Mouse (Mus musculus) embryonic facial prominence, embryonic 14.5 days (tissue): ENCODE data around the gene Prlr. TPM values are rescaled to one million over a fixed set of nuclear protein-coding genes. Genes with fewer than 3 reads are reported as not detected.

Source experiments
- ATAC-seq: fragments of 200-750 bp; cut with Nextera tagmentation; 2 replicates; pipeline ENCODE4 v1.8.0; 2017; ENCODE audit warnings: low read depth, moderate number of reproducible peaks, moderate TSS enrichment
- DNase-seq: peaks from one replicate; pipeline ENCODE4 v3.0.0-alpha.2; 2015; ENCODE audit warnings: low spot score
- H3K27ac ChIP-seq: fragments of 300-500 bp; sonication (generic); replicated peaks from 2 replicates; pipeline ENCODE4 v1.5.1; 2014; ENCODE audit warnings: low read depth, mild to moderate bottlenecking, low read length, moderate library complexity
- H3K27me3 ChIP-seq: fragments of 300-500 bp; sonication (generic); replicated peaks from 2 replicates; pipeline ENCODE4 v1.6.1; 2014; ENCODE audit warnings: low read length; ENCODE audit not compliant: control insufficient read depth, insufficient read depth
- H3K36me3 ChIP-seq: fragments of 300-500 bp; sonication (generic); 2 replicates; pipeline ENCODE4 v1.6.1; 2014; ENCODE audit warnings: low read length, mixed read lengths; ENCODE audit not compliant: control insufficient read depth, insufficient read depth
- H3K4me1 ChIP-seq: fragments of 300-500 bp; sonication (generic); 2 replicates; pipeline ENCODE4 v1.6.1; 2014; ENCODE audit warnings: antibody characterized with exemption, low read length; ENCODE audit not compliant: control insufficient read depth, insufficient read depth
- H3K4me2 ChIP-seq: fragments of 300-500 bp; sonication (generic); 2 replicates; pipeline ENCODE4 v1.6.1; 2014; ENCODE audit warnings: low read depth, mild to moderate bottlenecking, low read length, moderate library complexity, mixed read lengths
- H3K4me3 ChIP-seq: fragments of 300-500 bp; sonication (generic); 2 replicates; pipeline ENCODE4 v1.5.1; 2014; ENCODE audit warnings: low read depth, mild to moderate bottlenecking, low read length
- H3K9ac ChIP-seq: fragments of 300-500 bp; sonication (generic); 2 replicates; pipeline ENCODE4 v1.6.1; 2014; ENCODE audit warnings: low read depth, mild to moderate bottlenecking, low read length, moderate library complexity, mixed read lengths
- H3K9me3 ChIP-seq: fragments of 300-500 bp; sonication (generic); 2 replicates; pipeline ENCODE4 v1.6.1; 2016; ENCODE audit warnings: low read length; ENCODE audit not compliant: control insufficient read depth
- WGBS: fragments of 180-500 bp; shearing (Covaris S2); extraction: QIAGEN DNeasy Blood & Tissue Kit; methylation state at CpG from one replicate; pipeline ENCODE4 v1.1.7; 2014; 5-methylcytosine and 5-hydroxymethylcytosine counted together
- polyA plus RNA-seq: library from polyadenylated mRNA; unstranded; fragments of >200 nt; fragmentation: Nextera tagmentation; extraction: Ambion mirVana; gene quantifications from 2 replicates; pipeline ENCODE4 v1.2.1, GENCODE M21; 2014

The Prlr gene
- polyA plus RNA-seq, 1 experiment from 2014 or later = 1.7 TPM

DNA sequence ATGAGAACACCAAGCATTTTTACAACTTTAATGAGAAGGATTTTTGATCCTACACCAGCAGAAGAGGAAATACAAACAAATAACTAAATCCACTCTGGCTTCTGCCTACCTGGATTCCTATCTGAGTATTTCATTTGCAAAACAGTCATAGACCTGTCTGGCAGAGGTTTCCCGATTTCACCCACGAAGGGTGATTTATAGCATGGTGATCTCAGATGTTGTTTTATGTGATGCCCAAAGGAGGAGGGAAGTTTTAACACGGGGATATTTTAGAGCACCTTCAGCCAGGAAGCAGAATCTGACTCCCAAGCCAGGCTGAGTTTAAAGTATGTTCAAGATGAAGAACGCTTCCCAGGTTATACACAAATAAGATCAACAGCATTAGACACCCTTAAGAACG lies 134.8 kb downstream of the Prlr start:
- 77% methylated on average over 5 of the region's 5 CpGs for WGBS
- Histone ChIP-seq H3K36me3 (no peaks in the 10 kb centered on the region), H3K4me2 (no peak overlapping the region), H3K4me1 (no peaks in the 10 kb centered on the region), H3K9ac (no peak overlapping the region), H3K27ac (no peak overlapping the region), H3K27me3 (no peaks in the 10 kb centered on the region), H3K9me3 (no peaks in the 10 kb centered on the region), H3K4me3 (no peak overlapping the region)
- ATAC-seq (no peak), DNase-seq (no peak)

DNA sequence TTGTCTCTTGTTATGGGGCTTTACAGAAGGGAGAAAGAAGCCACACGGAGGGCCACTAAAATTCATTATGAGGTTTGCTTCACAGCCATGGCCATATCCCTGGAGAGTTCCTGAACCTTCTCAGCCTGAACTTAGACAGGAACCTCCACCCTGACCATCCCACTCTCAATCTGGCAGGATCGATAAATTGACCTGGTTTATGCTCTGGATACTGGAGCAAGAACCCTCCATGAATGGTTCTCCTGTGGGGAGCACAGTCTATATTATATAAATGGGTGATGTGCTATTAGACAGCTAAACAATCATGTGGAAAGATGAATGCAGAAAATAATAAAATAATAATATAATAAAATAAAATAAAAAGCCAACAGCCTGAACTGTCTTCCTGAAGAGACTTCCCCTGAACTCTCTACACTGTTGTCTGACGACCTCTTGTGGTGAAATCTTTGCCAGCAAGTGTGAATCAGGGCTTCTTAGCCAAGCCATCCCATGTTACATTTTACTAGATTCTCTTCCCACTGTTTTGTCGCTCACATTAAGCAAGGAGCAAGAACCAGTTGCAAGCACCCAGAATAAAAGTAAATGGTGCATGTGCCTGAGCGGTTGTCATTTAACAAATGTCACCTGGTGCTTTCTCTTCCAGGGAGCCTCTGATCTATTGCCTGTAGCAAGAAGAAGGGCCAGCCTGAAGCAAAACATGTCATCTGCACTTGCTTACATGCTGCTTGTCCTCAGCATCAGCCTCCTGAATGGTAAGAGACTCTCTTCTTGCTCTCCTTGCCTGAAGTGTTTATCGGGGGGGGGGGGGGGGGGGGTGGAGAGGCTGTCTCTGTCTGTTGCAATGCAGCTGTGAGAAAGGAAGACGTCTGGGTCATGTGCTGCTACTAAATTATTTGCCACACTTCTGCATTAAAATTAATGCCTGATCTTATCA lies 136.8 kb downstream of the Prlr start:
- Histone ChIP-seq H3K27me3 (no peaks in the 10 kb centered on the region), H3K36me3 (no peaks in the 10 kb centered on the region), H3K27ac (no peak overlapping the region), H3K9ac (no peak overlapping the region), H3K4me2 (no peak overlapping the region), H3K9me3 (no peaks in the 10 kb centered on the region), H3K4me3 (no peak overlapping the region), H3K4me1 (no peaks in the 10 kb centered on the region)
- WGBS = 51% methylated on average over 6 of the region's 7 CpGs
- ATAC-seq = no peak
- peak; percentile 65 for DNase-seq

DNA sequence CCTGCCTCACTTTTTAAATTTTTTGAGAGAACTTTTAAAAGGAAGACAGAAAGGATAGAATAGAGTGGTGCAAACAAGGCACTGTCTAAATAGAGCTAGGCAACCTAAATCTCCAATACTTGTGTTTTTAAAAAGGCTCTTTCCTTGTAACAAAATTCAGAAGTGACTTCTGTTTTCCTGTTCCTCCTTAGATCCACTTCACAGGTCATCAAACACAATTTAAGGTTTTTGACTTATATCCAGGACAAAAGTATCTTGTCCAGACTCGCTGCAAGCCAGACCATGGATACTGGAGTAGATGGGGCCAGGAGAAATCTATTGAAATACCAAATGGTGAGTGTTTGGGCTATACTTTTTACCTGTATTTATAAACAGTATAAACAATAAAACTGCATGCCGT lies 148.0 kb downstream of the Prlr start, which contains the start of gene Gm21973:
TSS of gene Gm21973 (plus strand) at position 301 of the 400 bp plus-strand sequence.
- no peak within 1 kb of the TSS for H3K9ac ChIP-seq
- H3K4me1 ChIP-seq = no peaks in the 10 kb centered on the region
- H3K36me3 ChIP-seq = no peaks in the 10 kb centered on the region
- 94% methylated on average over 2 of the region's 2 CpGs for WGBS
- H3K9me3 ChIP-seq = 0 out of 2 replicates have a peak, but pooled peaks cover 3% of the 10 kb centered on the region
- no peak for ATAC-seq
- H3K27ac ChIP-seq = no peak within 1 kb of the TSS
- H3K27me3 ChIP-seq = no peaks in the 10 kb centered on the region
- DNase-seq = no peak
- H3K4me3 ChIP-seq = no peak within 1 kb of the TSS
- H3K4me2 ChIP-seq = no peak within 1 kb of the TSS

DNA sequence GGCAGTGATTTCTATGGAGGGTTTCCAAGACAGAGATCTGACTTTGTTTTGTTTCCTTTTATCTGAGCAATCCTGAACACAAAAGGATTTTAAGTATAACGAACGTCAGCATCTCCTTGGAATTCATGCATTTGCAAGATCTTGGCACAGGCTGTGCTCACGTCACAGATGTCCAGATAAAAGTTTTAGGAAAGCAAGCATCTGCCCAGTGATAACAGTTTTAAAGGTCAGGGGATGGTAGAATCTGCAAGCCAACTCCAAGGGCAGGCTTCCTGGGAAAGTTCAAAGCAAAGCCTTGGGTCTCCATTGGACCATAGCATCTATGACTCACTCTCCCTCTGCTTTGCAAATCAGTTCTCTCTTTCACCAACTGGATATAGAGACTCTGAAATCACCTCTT lies 153.6 kb downstream of the Prlr start:
- no peaks in the 10 kb centered on the region for H3K27me3 ChIP-seq
- no peak overlapping the region for H3K27ac ChIP-seq
- no peaks in the 10 kb centered on the region for H3K36me3 ChIP-seq
- no peak overlapping the region for H3K9ac ChIP-seq
- 78% methylated on average over 3 of the region's 3 CpGs for WGBS
- no peaks in the 10 kb centered on the region for H3K4me1 ChIP-seq
- ATAC-seq (no peak), DNase-seq (no peak)
- H3K9me3 ChIP-seq = no peaks in the 10 kb centered on the region
- no peak overlapping the region for H3K4me3 ChIP-seq
- no peak overlapping the region for H3K4me2 ChIP-seq

DNA sequence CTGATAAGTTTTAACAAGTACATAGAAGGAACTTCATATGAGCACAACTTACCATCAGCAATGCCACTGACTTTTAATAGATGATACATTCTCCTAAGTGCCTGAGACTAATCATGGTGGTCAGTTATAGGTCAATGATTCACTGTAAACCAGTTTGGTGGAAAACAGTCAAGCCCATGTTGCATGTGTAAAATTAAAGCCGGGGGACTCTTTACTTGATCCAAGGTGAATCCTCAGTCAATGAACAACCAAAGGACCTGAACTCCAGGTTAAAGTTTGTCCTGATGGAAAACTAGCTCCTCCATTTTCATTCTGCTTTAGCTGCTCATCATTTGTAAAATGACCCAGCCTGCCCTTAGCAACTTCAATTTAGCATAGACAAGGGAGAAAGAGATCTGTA lies 155.5 kb downstream of the Prlr start:
- H3K36me3 ChIP-seq = no peaks in the 10 kb centered on the region
- WGBS = 97% methylated on average over 1 of the region's 1 CpGs
- no peak for ATAC-seq

DNA sequence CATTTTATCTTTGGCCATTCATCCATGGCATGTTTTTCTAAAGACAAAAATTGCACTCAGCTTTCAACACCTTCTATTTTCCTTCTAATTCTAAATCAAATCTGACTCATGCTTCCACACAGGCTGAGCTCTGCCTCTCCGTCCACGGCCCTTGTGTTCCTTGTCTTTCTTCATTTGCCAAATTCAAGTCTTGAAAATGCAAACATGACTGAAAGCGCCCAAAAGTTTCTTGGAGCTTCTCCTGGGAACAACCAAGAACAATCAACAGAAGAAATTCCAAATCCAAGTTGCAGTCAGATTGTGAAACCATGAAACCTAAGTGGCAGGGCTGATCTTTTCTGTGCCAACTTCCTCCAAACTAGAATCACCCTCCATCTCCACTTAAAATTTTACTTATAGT lies 161.6 kb downstream of the Prlr start:
- Histone ChIP-seq H3K9ac (no peak overlapping the region), H3K4me1 (no peaks in the 10 kb centered on the region), H3K27me3 (no peaks in the 10 kb centered on the region), H3K36me3 (no peaks in the 10 kb centered on the region), H3K4me2 (no peak overlapping the region), H3K9me3 (no peaks in the 10 kb centered on the region), H3K27ac (no peak overlapping the region), H3K4me3 (no peak overlapping the region)
- ATAC-seq (no peak), DNase-seq (peak; percentile 63)
- WGBS = 66% methylated on average over 3 of the region's 3 CpGs

More for the DNA sequence above, 155.5 kb downstream of the Prlr start:
- Histone ChIP-seq H3K9me3 (no peaks in the 10 kb centered on the region), H3K4me2 (no peak overlapping the region), H3K27ac (no peak overlapping the region), H3K4me3 (no peak overlapping the region), H3K27me3 (no peaks in the 10 kb centered on the region), H3K4me1 (no peaks in the 10 kb centered on the region), H3K9ac (no peak overlapping the region)
- no peak for DNase-seq

DNA sequence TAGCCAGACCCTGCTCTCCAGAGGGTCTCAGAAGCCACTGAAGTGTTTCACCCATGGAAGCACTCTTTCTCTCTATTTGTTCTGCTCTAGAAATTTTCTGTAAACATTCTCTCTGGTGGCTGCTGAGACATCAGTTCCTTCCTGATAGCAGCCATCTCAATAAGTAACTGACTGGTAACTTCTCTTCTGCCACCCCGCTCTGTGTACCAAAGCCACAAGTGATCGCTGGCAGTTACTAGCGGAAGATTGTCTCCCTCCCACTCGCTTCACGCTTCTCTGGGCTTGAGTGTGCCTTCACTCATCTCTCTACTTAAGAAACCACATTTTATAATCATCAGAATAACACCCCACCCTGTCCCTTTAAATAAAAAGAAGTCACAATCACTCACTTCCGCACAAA lies 170.0 kb downstream of the Prlr start:
- ATAC-seq (no peak), DNase-seq (no peak)
- no peaks in the 10 kb centered on the region for H3K27me3 ChIP-seq
- 90% methylated on average over 6 of the region's 6 CpGs for WGBS
- no peak overlapping the region for H3K4me2 ChIP-seq
- H3K27ac ChIP-seq = no peak overlapping the region
- no peaks in the 10 kb centered on the region for H3K36me3 ChIP-seq
- no peaks in the 10 kb centered on the region for H3K9me3 ChIP-seq
- no peak overlapping the region for H3K9ac ChIP-seq
- H3K4me3 ChIP-seq = no peak overlapping the region
- H3K4me1 ChIP-seq = no peaks in the 10 kb centered on the region

DNA sequence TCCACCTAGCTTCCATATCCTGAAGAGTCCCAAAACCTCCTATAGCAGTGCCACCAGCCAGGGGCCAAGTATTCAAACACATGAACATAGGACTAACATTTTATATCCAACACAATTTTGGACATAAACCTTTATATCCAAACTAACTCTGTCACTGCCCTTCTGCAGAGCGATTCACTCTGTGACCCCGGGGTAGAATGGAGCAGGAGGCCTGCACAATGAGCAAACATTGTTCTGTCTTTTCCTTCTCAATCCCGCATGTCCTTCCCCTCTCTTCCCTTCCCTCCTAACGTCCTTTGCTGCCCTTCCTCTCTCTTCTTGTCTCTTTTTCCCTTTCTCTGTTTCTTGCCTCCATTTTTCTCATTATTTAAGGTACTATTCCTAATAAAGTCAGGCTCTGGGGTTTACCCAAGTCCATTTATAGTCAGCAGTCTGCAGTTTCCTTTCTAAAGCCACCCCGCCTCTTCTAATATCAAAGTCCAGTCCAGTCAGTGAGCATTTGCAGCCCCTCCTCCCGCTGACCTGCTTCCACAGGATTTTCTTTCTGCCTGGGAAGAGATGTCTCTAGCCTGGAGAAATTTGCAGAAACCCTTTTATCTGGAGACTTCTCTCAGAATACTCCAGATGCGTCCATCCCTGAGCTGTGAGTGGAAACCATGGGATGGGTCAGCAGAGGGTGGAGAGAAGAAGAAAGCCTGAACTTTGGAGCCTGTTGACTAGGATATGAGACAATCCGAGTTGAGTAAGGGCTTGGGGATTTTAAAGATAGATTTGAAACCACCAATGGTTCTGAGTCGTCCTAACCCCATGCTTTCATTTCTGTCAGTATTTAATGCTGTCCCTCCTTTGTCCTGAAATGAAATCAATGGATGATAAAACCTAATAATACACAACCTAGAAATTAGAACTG lies 181.3 kb downstream of the Prlr start, which contains the start of gene Agxt2:
TSS of gene Agxt2 (plus strand) at position 494 of the 910 bp plus-strand sequence.
- DNase-seq (no peak), ATAC-seq (no peak)

More for the DNA sequence above, 181.3 kb downstream of the Prlr start, which contains the start of gene Agxt2:
- Histone ChIP-seq H3K36me3 (no peaks in the 10 kb centered on the region), H3K9ac (no peak within 1 kb of the TSS), H3K9me3 (no peaks in the 10 kb centered on the region), H3K4me2 (no peak within 1 kb of the TSS), H3K27me3 (no peaks in the 10 kb centered on the region), H3K4me3 (no peak within 1 kb of the TSS), H3K4me1 (no peaks in the 10 kb centered on the region), H3K27ac (no peak within 1 kb of the TSS)
- 77% methylated on average over 9 of the region's 9 CpGs for WGBS
